Mouse (Mus musculus): ENCODE data around the gene Fsd2. TPM values are rescaled to one million over a fixed set of nuclear protein-coding genes. Genes with fewer than 3 reads are reported as not detected.

Fsd2 gene
- total RNA-seq, 1 experiment from 2014 or later, result not detected

DNA sequence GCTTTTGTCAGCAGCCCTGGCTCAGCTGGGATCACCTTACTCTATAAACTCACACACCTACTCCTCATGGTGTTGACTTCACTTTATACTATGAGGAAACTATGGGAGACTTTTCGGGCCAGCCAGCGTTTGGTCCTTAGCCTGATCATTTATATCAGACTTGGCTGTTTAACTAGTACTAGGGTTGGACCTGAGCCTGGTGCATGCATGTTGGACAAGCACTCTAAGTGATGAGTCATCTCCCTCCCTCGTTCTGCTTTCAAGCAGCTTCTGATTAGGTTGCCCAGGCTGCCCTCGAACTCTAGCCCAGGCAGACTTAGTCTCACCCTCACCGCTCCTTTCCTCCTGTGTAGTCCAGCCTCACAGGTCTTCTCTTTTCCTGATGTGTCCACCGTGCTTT is 6.7 kb upstream of the Fsd2 start:
- ATAC-seq (replicated peaks; ENCODE audit: low read depth, poor library complexity, severe bottlenecking), result no peak

DNA sequence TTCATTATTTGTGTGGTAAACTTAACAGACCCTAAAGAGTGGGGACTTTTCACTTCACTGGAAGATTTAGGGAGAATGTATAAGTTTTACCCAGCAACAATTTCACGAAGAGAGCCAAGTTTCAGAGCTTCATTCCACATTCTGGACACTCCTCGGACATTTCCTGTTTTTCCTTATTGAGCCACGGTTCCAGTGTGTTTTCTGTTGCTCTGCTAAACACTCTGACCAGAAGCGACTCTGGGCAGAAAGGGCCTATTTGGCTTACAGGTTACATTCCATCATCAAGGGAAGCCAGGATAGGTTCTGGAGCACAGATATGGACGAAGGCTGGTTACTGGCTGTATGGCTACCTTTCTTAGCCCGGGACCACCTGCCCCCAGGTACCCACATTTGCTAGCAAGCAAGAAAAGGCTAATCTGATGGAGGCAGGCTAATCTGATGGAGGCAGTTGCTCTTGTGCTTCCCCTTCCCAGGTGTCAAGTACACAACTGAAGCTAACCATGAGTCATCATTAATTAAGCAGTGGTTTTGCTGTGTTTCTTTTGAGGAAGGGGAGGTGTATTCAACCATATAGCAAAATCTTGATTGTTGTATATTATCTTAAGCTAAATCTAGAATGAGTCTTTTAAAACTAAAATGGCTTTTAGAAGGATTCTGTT is 6.0 kb upstream of the Fsd2 start:
- no peak for ATAC-seq (replicated peaks; ENCODE audit: low read depth, poor library complexity, severe bottlenecking)

DNA sequence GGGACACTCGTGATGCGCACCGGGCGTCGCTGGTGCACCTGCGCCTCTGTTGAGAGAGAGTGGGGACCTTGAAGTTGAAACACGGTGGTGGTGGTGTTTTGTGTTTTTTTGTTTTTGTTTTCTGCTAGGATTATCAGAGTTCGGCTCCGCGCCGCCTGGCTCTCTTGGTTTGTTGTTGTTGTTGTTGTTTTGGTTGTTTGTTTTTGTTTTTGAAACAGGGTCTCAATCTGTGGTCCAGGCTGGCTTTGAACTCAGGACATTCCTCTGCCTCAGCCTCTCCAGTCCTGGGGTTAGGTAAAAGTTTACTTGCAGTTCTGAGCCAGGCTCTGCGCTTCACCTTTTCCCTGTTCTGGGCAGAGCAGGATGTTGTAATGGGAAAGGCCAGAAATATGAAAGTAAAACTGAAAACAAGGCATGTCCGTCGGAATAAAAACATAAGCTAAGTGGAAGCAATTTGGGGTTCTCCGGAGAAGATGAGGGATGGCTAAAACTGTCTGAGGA is 5.2 kb upstream of the Fsd2 start:
- no peak for ATAC-seq (replicated peaks; ENCODE audit: low read depth, poor library complexity, severe bottlenecking)

DNA sequence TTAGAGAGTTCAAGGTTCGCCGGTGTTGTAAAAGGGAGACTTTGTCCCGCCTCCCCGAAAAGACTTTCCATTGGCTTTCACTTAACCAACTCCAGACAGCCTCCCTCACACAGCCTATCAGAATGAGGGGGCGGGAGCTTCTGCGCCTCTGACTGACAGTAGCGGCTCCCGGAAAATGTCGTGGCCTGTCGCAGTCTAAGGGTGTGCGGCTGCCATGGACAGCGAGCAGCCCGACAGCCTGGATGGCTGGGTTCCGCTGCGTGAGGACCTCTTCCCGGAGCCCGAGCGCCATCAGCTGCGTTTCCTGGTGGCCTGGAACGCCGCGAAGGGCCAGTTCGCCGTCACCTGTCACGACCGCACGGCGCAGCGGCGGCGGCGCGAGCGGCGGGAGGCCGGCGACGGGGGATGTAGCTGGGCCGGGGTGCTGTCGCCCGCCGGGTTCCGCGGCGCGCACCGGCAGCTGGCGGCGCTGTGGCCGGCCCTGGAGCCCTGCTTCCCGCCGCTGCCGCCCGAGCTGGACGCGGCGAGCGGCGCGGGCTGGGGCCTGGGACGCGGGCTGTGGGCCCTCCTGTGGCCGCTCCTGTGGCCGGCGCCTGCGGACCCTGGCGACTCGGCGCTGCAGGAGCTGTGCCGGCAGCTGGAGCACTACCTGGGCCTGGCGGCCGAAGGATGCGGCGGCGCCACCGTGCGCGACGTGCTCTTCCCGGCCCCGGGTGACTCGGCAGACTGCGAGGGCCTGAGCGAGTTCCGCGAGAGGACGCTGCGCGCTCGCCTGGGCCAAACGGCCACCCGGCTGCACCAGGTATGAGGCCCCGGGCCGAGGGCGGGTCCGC is 4.6 kb upstream of the Fsd2 start, which contains the start of gene Whamm:
Whamm (plus strand) TSS at position 159 of the 833 bp plus-strand sequence.
- ATAC-seq (replicated peaks; ENCODE audit: low read depth, poor library complexity, severe bottlenecking), result peak; percentile 97

GRCm38 (mm10) chr7:81570752-81571107 is 4.0 kb upstream of the Fsd2 start:
- no peak; the same call in 1 of the 2 replicates for ATAC-seq (replicated peaks; ENCODE audit: low read depth, poor library complexity, severe bottlenecking)

- no peak for ATAC-seq (replicated peaks; ENCODE audit: low read depth, poor library complexity, severe bottlenecking)
Observed at GRCm38 (mm10) chr7:81570271-81570670, 3.5 kb upstream of the Fsd2 start.

- ATAC-seq (replicated peaks; ENCODE audit: low read depth, poor library complexity, severe bottlenecking), result no peak
Observed at GRCm38 (mm10) chr7:81569851-81570250, 3.1 kb upstream of the Fsd2 start.

- no peak for ATAC-seq (replicated peaks; ENCODE audit: low read depth, poor library complexity, severe bottlenecking)
Observed at GRCm38 (mm10) chr7:81567396-81567795, 652 bp upstream of the Fsd2 start.

GRCm38 (mm10) chr7:81566332-81566731 is 412 bp downstream of the Fsd2 start:
- ATAC-seq (replicated peaks; ENCODE audit: low read depth, poor library complexity, severe bottlenecking), result no peak

- ATAC-seq (replicated peaks; ENCODE audit: low read depth, poor library complexity, severe bottlenecking), result no peak
Observed at GRCm38 (mm10) chr7:81565381-81566055, 1.2 kb downstream of the Fsd2 start.

DNA sequence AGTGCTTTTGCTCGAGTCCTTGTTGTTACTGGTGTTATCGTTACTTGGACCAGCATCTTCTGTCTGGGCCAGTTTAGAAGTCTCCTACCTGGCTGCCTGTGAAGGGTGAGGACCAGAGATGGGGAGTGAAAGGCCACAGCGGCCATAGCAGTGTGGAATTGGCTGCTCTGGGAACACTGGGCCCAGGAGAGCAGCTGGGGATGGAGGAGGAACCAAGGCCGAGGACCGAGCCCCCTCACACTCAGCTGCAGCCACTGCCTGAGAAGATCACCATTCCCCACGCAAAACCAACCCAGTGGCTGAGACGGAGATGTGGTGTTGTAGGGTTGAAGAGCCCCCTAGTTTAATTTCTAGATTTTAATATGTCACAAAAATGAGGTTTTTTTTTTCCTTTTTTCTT is 2.0 kb downstream of the Fsd2 start:
- ATAC-seq (replicated peaks; ENCODE audit: low read depth, poor library complexity, severe bottlenecking), result no peak

DNA sequence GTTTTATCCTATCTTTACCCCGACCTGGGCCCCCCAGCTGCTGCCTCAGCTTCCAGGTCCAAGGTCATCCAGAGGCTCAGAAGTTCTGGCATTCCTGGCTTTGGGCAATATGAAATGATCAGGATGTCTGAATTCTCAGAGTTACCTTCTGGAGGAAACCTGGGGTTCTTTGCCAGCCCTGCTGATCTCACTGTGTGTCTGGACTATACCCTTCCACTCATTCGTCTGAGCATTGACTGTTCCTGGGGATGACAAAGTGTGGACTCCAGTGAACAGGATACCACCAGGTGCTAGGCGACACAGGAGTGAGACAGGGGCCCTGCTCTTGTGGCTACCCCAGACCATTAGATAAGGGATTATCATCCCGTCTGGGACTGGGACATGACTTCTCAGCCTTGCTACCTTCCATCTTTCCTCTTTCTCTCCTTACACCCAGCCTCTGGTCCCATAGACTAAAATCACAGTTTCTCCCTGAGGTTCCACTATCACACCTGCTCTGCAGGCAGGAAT is 3.2 kb downstream of the Fsd2 start:
- ATAC-seq (replicated peaks; ENCODE audit: low read depth, poor library complexity, severe bottlenecking), result no peak

- no peak for ATAC-seq (replicated peaks; ENCODE audit: low read depth, poor library complexity, severe bottlenecking)
Observed at GRCm38 (mm10) chr7:81561211-81561610, 5.5 kb downstream of the Fsd2 start.

- ATAC-seq (replicated peaks; ENCODE audit: low read depth, poor library complexity, severe bottlenecking), result no peak
Observed at GRCm38 (mm10) chr7:81560101-81561049, 6.4 kb downstream of the Fsd2 start.

DNA sequence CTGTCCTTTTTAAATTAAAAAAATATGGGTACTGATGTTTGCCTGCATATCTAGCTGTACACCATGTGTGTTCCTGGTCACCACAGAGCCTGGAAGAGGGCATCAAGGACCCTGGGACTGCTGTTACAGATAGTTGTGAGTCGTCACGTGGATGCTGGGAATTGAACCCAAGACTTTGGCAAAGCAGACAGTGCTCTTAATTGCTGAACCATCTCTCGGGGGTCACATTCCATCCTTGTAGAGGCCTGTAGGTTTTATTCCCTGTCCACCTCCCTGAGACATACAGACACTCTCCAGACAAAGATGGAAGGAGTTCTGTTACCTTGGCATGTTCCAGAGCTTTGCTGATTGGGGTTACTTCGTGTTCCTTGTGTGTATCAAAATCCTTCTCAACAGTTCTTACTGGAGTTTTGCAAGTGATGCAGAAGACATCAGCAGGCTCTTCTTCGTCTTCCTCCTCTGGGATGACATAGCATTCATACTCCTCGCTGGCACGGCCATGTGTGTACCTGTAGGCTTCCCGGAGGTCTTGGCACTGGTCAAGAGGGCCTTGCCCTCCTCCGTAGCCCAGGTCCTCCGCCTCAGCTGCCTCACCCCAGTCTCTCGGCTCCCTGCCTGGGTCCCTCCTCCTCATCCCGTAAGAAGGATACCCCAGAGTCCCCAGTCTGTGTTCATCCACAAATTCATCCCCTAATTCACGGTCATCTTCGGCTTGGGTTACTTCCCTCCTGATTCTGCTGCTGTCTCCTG is 7.3 kb downstream of the Fsd2 start:
- ATAC-seq (replicated peaks; ENCODE audit: low read depth, poor library complexity, severe bottlenecking), result no peak

DNA sequence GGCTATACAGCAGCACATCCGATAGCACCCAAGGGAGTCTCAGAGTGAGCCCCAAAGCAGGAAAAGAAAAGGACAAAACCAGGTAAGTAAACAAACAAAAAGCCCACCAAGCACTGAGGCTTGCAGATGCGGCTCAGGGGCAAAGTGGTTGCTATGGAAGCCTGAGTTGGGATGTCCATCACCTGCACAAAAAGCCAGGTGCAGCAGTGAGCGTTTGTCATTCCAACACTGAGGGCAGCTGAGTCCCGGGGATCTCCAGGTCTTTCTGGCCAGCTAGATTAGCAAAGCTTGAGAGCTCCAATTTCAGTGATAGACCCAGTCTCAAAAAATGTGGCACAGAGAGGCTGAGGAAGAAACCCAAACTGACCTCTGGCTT is 8.8 kb downstream of the Fsd2 start:
- no peak for ATAC-seq (replicated peaks; ENCODE audit: low read depth, poor library complexity, severe bottlenecking)

GRCm38 (mm10) chr7:81557252-81557984 is 9.3 kb downstream of the Fsd2 start:
- no peak for ATAC-seq (replicated peaks; ENCODE audit: low read depth, poor library complexity, severe bottlenecking)

DNA sequence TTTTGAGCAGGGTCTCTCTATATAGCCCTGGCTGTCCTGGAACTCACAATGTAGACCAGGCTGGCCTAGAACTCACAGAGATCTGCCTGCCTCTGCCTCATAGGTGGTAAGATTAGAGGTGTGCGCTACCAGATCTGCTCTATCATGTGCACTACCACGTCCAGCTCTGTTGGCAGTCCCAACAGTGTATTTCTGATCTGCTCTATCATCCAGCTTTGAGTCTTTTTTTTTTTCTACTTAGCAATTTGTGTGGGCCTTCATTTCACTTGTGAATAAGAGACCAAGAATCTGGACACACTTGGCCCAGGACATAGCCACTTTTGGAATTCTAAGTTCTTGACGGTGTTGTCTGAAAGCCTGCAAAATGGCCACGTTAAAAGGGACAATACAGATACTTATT is 9.9 kb downstream of the Fsd2 start:
- no peak for ATAC-seq (replicated peaks; ENCODE audit: low read depth, poor library complexity, severe bottlenecking)
